Mouse (Mus musculus) neural tube, embryonic 11.5 days (tissue): ENCODE data around the gene Nynrin. TPM values are rescaled to one million over a fixed set of nuclear protein-coding genes. Genes with fewer than 3 reads are reported as not detected.
A peak's percentile ranks its signal among the peaks of the same experiment; 100 is the strongest.

Experiments
- ATAC-seq: fragments of 200-750 bp; cut with Nextera tagmentation; 2 replicates; pipeline ENCODE4 v1.8.0; 2017; ENCODE audit warnings: moderate number of reproducible peaks, mild to moderate bottlenecking, moderate TSS enrichment, moderate library complexity; ENCODE audit not compliant: insufficient read depth, low FRiP score, low TSS enrichment
- DNase-seq: peaks from one replicate; pipeline ENCODE4 v3.0.0-alpha.2; 2015; ENCODE audit warnings: low spot score
- H3K27ac ChIP-seq: fragments of 300-500 bp; sonication (generic); 2 replicates; pipeline ENCODE4 v1.5.1; 2014; ENCODE audit warnings: low read depth, mild to moderate bottlenecking, low read length
- H3K27me3 ChIP-seq: fragments of 300-500 bp; sonication (generic); 2 replicates; pipeline ENCODE4 v1.6.1; 2014; ENCODE audit warnings: mild to moderate bottlenecking, low read length, mixed read lengths; ENCODE audit not compliant: control insufficient read depth, insufficient read depth
- H3K36me3 ChIP-seq: fragments of 300-500 bp; sonication (generic); 2 replicates; pipeline ENCODE4 v1.6.1; 2014; ENCODE audit warnings: mild to moderate bottlenecking, low read length, moderate library complexity, mixed read lengths; ENCODE audit not compliant: control insufficient read depth, insufficient read depth
- H3K4me1 ChIP-seq: fragments of 300-500 bp; sonication (generic); 2 replicates; pipeline ENCODE4 v1.6.1; 2014; ENCODE audit warnings: low read length, mixed read lengths; ENCODE audit not compliant: control insufficient read depth, insufficient read depth
- H3K4me2 ChIP-seq: fragments of 300-500 bp; sonication (generic); 2 replicates; pipeline ENCODE4 v1.6.1; 2014; ENCODE audit warnings: low read depth, mild to moderate bottlenecking, moderate library complexity
- H3K4me3 ChIP-seq: fragments of 300-500 bp; sonication (generic); 2 replicates; pipeline ENCODE4 v1.5.1; 2014; ENCODE audit warnings: low read depth, low read length
- H3K9ac ChIP-seq: fragments of 300-500 bp; sonication (generic); 2 replicates; pipeline ENCODE4 v1.6.1; 2014; ENCODE audit warnings: mild to moderate bottlenecking, low read length
- H3K9me3 ChIP-seq: fragments of 300-500 bp; sonication (generic); 2 replicates; pipeline ENCODE4 v1.6.1; 2016; ENCODE audit warnings: low read length; ENCODE audit not compliant: control insufficient read depth
- WGBS: fragments of 180-500 bp; shearing (Covaris S2); extraction: QIAGEN DNeasy Blood & Tissue Kit; methylation state at CpG from one replicate; pipeline ENCODE4 v1.1.7; 2014; 5-methylcytosine and 5-hydroxymethylcytosine counted together
- polyA plus RNA-seq: library from polyadenylated mRNA; unstranded; fragments of >200 nt; fragmentation: Nextera tagmentation; extraction: Ambion mirVana; gene quantifications from 2 replicates; pipeline ENCODE4 v1.2.1, GENCODE M21; 2014

The Nynrin gene
- polyA plus RNA-seq, 1 experiment from 2014 or later: 15.1 TPM

- no peak overlapping the region for H3K4me2 ChIP-seq
- no peaks in the 10 kb centered on the region for H3K27me3 ChIP-seq
- H3K27ac ChIP-seq: no peak overlapping the region
- H3K36me3 ChIP-seq: no peaks in the 10 kb centered on the region
- no peak overlapping the region for H3K4me3 ChIP-seq
- WGBS: 84% methylated on average over 8 of the region's 8 CpGs
- H3K4me1 ChIP-seq: peaks cover 11% of the 10 kb centered on the region; the same call in 1 of the 2 replicates
- ATAC-seq (no peak), DNase-seq (no peak)
- H3K9ac ChIP-seq: no peak overlapping the region
- no peaks in the 10 kb centered on the region for H3K9me3 ChIP-seq
These were observed 27.2 kb downstream of the Nynrin start for GRCm38 (mm10) chr14:55880982-55881381.

- 78% methylated on average over 6 of the region's 6 CpGs for WGBS
- Histone ChIP-seq H3K4me2 (no peak overlapping the region), H3K9me3 (no peaks in the 10 kb centered on the region), H3K27me3 (no peaks in the 10 kb centered on the region), H3K4me3 (no peak overlapping the region), H3K27ac (no peak overlapping the region), H3K9ac (no peak overlapping the region), H3K4me1 (peaks cover 11% of the 10 kb centered on the region; the same call in 1 of the 2 replicates), H3K36me3 (no peaks in the 10 kb centered on the region)
- DNase-seq: no peak
- no peak for ATAC-seq
These were observed 28.4 kb downstream of the Nynrin start for GRCm38 (mm10) chr14:55882171-55882641.

GRCm38 (mm10) chr14:55883149-55883661 is 29.4 kb downstream of the Nynrin start:
- Histone ChIP-seq H3K9me3 (no peaks in the 10 kb centered on the region), H3K36me3 (no peaks in the 10 kb centered on the region), H3K9ac (no peak overlapping the region), H3K4me3 (no peak overlapping the region), H3K4me2 (no peak overlapping the region), H3K27ac (no peak overlapping the region), H3K4me1 (peaks cover 11% of the 10 kb centered on the region; the same call in 1 of the 2 replicates), H3K27me3 (no peaks in the 10 kb centered on the region)
- 92% methylated on average over 13 of the region's 13 CpGs for WGBS
- ATAC-seq (no peak), DNase-seq (no peak)

GRCm38 (mm10) chr14:55883663-55884062 is 29.9 kb downstream of the Nynrin start:
- H3K4me2 ChIP-seq: no peak overlapping the region
- no peaks in the 10 kb centered on the region for H3K36me3 ChIP-seq
- no peaks in the 10 kb centered on the region for H3K27me3 ChIP-seq
- DNase-seq (no peak), ATAC-seq (no peak)
- H3K4me1 ChIP-seq: peaks cover 9% of the 10 kb centered on the region; the same call in 1 of the 2 replicates
- no peaks in the 10 kb centered on the region for H3K9me3 ChIP-seq
- 0 out of 2 replicates have a peak overlapping the region, but pooled peaks have one; percentile 17 for H3K27ac ChIP-seq
- H3K9ac ChIP-seq: no peak overlapping the region
- no peak overlapping the region for H3K4me3 ChIP-seq
- 90% methylated on average over 12 of the region's 12 CpGs for WGBS

GRCm38 (mm10) chr14:55884166-55884565 is 30.4 kb downstream of the Nynrin start, which contains the start of gene Cbln3:
Gene Cbln3 (minus strand): TSS chr14:55884392.
- peak; percentile 5; the same call in 1 of the 2 replicates for ATAC-seq
- H3K9me3 ChIP-seq: no peaks in the 10 kb centered on the region
- peaks cover 8% of the 10 kb centered on the region; the same call in 1 of the 2 replicates for H3K4me1 ChIP-seq
- peak within 1 kb of the TSS; percentile 86 for H3K9ac ChIP-seq
- DNase-seq: no peak
- peaks cover 3% of the 10 kb centered on the region; the same call in 1 of the 2 replicates for H3K36me3 ChIP-seq
- peak within 1 kb of the TSS; percentile 69 for H3K27ac ChIP-seq
- no peaks in the 10 kb centered on the region for H3K27me3 ChIP-seq
- H3K4me3 ChIP-seq: peak within 1 kb of the TSS; percentile 67
- 40% methylated on average over 4 of the region's 4 CpGs for WGBS
- H3K4me2 ChIP-seq: peak within 1 kb of the TSS; percentile 80

- no peaks in the 10 kb centered on the region for H3K27me3 ChIP-seq
- peak within 1 kb of the TSS; percentile 80 for H3K4me2 ChIP-seq
- peaks cover 8% of the 10 kb centered on the region; the same call in 1 of the 2 replicates for H3K4me1 ChIP-seq
- DNase-seq: peak; percentile 91
- WGBS: 0% methylated on average over 26 of the region's 30 CpGs
- H3K27ac ChIP-seq: peak within 1 kb of the TSS; percentile 69
- peak within 1 kb of the TSS; percentile 67 for H3K4me3 ChIP-seq
- H3K9me3 ChIP-seq: no peaks in the 10 kb centered on the region
- peaks cover 7% of the 10 kb centered on the region for H3K36me3 ChIP-seq
- peak within 1 kb of the TSS; percentile 86 for H3K9ac ChIP-seq
- peak; percentile 97 for ATAC-seq
These were observed 30.9 kb downstream of the Nynrin start, which contains the start of gene Khnyn for GRCm38 (mm10) chr14:55884713-55885113. Gene Khnyn (plus strand): TSS chr14:55884947.

- Histone ChIP-seq H3K9ac (peak overlapping the region; percentile 86), H3K27me3 (no peaks in the 10 kb centered on the region), H3K9me3 (no peaks in the 10 kb centered on the region), H3K4me3 (peak overlapping the region; percentile 67), H3K36me3 (peaks cover 7% of the 10 kb centered on the region), H3K4me2 (peak overlapping the region; percentile 80), H3K4me1 (peaks cover 8% of the 10 kb centered on the region; the same call in 1 of the 2 replicates), H3K27ac (peak overlapping the region; percentile 69)
- ATAC-seq: peak; percentile 68
- no peak for DNase-seq
- WGBS: 2% methylated on average over 17 of the region's 30 CpGs
These were observed 31.4 kb downstream of the Nynrin start for GRCm38 (mm10) chr14:55885114-55885790.

- Histone ChIP-seq H3K4me3 (peak overlapping the region; percentile 67), H3K27me3 (no peaks in the 10 kb centered on the region), H3K27ac (no peak overlapping the region), H3K4me1 (peaks cover 8% of the 10 kb centered on the region; the same call in 1 of the 2 replicates), H3K36me3 (peaks cover 7% of the 10 kb centered on the region), H3K9ac (peak overlapping the region; percentile 86), H3K4me2 (peak overlapping the region; percentile 80), H3K9me3 (no peaks in the 10 kb centered on the region)
- DNase-seq (no peak), ATAC-seq (no peak)
- 12% methylated on average over 16 of the region's 16 CpGs for WGBS
These were observed 32.0 kb downstream of the Nynrin start for GRCm38 (mm10) chr14:55885791-55886271.
